Mouse (Mus musculus) thymus, postnatal 0 days (tissue): ENCODE results near the gene Ift172. TPM values are rescaled to one million over a fixed set of nuclear protein-coding genes. Genes with fewer than 3 reads are reported as not detected.

Experiments
- DNase-seq: peaks from one replicate; pipeline ENCODE4 v3.0.0-alpha.2; 2015; ENCODE audit warnings: low spot score
- polyA plus RNA-seq: library from polyadenylated mRNA; unstranded; fragments of >200 nt; fragmentation: Nextera tagmentation; extraction: Ambion mirVana; gene quantifications from 2 replicates; pipeline ENCODE4 v1.2.1, GENCODE M21; 2015

The Ift172 gene
- polyA plus RNA-seq, 1 experiment from 2014 or later: 10.6 TPM

DNA sequence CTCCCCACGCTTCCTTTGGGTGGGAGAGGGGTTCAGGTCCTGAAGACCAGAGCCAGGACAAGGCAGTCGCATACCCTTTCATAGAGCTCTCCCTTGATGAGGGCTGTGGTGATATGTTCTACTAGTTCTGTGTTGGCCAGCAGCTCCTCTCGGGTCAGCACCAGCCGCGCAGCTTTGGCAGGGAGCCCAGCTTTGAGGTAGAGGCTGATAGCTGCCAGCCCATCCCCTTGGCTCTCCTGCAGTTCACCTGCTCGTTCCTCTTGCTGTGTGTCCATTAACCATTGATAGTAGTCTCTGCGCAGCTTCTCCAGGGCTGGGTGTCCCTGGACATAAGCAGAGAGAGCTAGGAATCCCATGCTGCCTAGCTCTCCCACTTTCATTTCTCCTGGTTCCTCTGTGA, 24.8 kb downstream of the Ift172 start:
- DNase-seq: no peak

DNA sequence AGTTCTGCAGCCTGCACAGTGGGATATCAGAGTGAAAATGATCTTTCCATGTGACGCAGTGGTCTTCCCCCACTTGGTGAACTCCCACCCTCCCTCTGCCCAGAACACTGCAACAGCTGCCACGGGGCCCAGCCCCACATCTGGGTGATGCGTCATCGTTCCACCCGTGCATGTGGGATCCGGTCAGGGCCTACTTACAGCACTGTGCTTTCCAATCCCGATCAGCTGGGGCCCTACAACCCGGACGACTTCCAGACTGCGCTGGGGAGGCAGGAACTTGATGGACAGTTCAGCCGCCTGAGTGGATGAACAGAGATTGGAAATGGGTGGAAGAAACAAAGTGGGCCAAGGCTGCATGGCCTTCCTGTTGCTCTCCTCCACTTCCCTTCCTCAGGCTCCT, 33.3 kb downstream of the Ift172 start:
- DNase-seq: no peak

DNA sequence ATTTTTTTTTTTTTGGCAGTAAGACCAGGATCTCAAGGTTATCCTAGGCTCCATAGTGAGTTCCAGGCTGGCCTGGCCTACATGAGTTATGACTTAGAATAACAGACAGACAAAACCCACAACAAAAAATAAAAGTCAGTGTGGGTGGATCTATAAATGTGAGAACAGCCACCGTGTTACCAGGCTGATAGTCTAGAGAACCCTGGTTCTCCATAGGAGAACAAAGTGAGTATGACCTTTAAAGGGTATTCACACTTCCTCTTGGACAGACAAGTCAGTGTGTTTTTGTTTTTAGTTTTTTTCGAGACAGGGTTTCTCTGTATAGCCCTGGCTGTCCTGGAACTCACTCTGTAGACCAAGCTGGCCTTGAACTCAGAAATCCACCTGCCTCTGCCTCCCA, 34.9 kb downstream of the Ift172 start:
- DNase-seq: no peak

DNA sequence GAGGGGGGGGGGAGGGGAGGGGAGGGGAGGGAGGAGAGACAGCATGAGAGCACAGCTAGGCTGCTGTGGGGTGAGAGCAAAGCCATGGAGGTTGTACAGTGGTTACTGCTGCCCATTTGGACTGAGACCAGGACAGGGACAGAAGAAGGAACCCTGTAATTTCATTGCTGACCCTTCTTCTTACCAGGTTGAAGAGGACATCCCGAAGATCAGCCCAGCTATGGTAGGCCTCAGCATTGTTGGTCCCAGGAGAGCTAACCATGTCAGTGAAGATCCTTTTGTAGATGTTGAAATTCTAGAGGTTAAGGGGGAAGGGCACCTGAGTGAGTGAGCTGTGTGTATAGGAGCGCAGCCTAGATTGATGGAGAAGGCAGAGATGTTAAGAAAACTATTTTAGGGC, 35.5 kb downstream of the Ift172 start:
- DNase-seq: no peak

DNA sequence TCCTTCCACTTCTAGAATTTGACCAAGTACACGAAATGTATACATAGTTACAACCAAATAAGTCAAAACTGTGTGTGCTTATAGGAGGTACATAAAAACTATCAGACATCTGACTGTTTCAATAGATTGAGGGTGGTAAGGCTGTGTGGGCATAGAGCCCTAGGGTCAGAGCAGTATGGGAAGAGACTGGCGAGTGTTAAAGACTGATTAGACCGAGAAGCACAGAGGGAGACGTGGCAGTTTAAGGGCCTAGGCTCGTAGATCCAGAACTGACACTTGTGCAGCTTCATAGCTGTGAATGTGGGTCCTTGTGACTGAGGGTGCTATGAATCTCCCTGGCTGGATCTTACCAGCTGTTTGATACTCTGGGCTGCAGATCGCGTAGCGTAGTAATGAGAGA, 36.0 kb downstream of the Ift172 start:
- no peak for DNase-seq

DNA sequence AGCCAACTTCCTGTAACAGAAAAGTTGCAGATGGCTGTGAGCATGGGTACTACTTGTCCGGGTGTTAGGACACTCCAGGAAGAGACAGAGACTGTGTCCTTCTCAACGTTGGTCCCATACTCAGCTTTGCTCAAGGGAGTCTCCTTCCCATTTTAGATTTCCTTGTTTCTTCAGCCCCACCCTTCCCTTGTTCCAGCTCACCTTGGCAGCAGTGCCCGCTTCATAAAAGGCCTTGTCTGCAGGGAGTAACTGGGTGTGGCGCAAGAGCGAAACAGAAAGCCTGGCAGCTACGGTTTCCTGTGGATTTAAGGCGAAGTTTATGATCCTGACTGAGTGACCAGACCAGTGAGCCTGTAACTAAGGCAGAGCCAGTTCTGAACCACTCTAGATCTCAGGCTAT, 36.5 kb downstream of the Ift172 start:
- no peak for DNase-seq

DNA sequence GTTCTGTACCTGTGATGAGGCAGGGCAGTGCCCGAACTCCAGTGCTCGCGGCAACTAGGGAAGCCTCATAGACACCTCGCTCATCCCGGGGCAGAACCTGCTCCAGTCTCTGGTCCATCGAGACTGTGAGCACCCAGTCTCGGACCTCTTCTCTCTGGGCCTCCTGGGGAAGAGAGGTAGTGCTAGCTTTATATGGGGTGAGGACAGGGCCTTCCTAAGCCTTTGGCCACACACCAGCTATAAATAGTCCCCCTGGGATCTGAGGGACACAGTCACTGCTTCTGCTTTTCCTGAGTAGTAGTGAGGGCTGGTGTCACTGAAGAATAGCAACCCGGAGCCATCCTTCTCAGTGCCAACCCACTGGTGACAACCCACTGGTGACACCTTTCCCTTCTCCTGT, 37.1 kb downstream of the Ift172 start:
- no peak for DNase-seq

DNA sequence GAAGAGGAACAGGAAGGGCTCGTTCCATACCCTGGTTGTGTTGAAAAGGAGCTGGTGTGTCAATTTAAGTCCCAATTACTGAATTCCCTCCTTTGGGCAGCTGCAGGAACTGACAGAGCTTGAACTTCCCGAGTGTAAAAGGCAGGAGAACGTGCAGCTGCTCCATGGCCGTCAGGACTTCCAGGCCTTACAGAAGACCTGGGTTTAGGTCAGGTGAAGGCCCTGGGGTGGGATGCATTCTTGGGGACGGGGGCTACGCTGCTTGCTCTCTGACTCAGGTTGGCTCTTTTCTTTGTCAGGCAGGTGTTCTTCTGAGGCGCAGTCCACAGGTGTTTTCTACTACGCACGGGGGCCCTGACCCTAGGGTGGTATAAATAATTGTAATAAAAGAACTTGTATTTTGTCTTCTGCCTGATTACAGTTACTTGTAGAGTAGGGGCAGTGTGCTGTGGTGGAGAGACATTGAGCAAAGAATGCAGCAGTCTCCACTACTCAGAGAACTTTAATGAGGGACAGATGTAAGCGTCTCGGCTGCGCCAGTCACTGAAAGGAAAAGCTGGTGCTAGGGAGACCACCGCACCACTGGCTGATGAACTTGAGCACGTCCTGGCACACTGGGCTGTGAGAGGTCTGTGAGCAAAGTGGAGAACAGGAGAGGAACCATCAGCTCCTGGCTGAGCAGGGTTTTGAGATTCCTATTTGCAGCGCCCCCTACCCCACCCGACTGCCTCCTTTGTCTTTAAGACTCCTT, 37.9 kb downstream of the Ift172 start:
- DNase-seq: no peak

DNA sequence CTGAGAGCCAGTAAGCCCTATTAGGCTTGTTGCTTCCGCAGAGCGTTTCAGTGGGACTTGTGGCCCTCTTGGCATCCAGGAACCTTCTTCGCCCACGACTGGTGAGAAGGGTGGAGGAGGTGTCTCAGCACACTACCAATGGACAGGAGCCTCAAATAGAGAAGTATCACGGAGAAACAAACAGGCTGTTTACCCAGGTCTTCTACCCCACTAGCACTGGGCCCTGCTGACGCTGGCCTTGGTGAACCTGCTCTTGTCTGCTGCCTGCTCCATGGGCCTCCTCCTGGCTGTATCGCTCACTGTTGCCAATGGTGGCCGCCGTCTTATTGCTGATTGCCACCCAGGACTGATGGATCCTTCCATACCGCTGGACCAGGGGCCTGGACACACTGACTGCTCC, 38.8 kb downstream of the Ift172 start:
- no peak for DNase-seq

DNA sequence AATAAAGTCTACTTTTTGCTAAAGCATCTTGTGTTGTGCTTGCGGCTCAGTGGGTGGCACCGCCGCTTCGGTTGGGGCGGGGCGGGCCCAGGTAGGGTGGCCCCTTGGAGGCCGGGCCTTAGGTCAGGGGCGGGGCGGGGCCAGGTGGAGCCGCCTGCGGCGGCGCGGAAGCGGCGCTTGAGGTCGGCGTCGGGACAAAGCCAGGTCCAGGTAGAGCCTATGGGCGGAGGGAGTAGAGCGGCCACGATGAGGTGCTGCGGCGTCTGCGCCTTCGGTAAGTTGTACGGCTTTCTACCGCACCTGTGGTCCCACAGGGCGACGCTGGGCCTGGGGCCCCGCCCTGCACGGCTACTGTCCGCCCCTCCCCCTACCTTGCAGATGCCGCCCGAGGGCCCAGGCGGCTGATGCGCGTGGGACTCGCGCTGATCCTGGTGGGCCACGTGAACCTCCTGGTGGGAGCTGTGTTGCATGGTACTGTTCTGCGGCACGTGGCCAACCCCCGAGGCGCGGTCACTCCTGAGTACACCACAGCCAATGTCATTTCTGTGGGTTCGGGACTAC, 39.3 kb downstream of the Ift172 start, which contains the start of gene Krtcap3:
Krtcap3 (plus strand) TSS at position 151 of the 561 bp plus-strand sequence.
- peak; percentile 39 for DNase-seq

DNA sequence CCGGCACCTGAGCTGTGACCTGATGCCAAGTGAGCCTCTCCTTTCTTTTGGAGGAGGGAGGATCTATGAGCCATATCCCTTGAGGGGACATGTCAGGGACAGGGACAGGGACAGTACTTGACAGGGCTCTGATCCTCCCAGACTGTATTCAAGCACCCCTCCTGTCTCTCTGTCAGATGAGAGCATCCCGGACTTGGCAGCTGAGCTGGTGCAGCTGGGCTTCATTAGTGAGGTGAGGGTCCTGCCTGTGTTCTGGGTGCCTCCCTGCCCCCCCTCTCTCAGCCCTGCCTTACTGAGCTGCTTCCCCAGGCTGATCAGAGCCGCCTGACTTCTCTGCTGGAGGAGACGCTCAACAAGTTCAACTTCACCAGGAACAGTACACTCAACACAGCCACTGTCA, 40.2 kb downstream of the Ift172 start:
- no peak for DNase-seq

DNA sequence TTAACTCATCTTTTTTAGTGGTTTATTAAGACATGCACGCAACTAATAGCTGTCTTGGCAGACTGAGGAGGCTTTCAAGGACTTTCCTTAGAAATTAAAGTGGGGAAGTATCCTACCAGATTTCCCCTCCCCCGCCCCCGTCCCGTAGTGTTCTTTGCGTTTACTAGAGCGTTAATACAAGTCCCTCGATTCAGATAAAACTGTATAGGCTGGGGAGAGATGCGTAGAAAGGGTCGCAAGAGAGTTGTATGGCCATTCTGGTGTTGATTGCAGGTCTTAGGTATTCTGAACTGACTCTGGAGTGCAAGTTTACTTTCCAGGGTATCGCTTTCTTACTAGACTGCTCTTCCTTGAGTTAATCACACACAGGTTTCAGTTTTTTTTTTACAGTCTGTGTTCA, 48.7 kb downstream of the Ift172 start:
- no peak for DNase-seq

DNA sequence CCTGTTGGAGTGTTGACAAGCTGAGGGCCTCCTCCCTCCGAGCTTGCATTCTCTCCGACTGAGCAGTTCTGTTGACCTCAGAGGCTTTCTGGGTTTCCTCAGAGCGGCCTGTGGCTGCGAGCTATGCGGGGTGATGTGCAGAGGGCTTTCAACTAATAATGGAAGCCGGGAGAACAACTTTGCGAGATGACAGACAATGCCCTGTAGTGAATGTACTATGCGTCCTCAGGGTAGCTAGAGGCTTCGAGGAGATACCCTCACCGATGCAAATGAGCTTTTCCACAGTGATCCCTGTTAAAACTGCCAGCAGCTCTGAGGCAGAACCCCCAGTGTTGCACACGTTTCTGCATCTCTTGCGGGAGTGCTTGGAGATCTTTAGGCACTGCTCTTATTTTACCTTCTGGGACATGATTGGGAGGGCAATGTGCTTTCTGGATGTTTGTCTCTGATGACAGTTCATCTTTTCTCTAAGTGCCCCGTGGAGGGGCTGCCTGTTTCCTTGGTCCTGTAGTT, 49.3 kb downstream of the Ift172 start:
- no peak for DNase-seq

DNA sequence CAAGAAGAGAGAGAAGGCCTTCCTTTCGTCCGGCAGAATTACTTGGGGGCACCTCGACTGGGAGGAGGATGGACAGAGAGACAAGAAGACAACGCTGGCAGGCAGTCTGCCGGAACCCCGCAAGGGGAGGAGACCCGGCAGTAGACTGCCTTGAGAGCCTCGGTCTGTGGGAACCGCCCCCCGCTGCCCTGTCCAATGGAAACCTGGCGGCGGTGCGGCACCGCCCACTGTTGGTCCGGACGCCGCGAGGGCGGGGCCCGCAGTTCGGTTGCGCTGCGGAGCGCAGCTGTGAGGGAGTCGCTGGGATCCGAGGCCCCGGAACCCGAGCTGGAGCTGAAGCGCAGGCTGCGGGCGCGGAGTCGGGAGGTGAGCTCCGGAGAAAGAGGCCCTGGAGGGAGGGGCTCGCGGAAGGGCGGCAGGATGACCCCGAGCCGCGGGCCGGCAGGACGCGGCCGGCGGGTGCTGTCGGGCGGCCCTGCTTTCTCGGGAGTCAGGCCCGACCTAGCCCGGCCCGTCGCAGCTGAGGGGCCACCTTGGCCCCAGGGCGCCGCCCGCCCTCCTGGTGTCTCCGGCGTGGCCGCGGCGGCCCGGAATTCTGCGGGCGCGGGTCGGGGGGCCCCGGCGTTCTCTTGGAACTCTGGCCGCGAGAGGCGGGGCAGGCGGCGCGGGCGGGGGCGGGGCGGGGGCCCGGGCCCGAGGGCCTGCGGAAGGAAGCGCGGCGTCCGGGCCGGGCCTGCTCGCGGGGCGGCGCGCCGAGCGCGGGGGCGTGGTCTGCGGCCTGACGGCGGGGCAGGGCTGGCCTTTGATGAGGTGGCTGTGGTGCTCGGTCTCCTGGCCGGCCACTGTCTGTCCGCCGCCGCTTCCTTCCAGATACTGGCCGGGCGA, 50.0 kb downstream of the Ift172 start, which contains the start of the genes Nrbp1 and Gm9970:
Nrbp1 (plus strand) TSS at position 228 of the 885 bp plus-strand sequence.
Gm9970 (minus strand) TSS at position 596 of the 885 bp plus-strand sequence.
- peak; percentile 97 for DNase-seq

DNA sequence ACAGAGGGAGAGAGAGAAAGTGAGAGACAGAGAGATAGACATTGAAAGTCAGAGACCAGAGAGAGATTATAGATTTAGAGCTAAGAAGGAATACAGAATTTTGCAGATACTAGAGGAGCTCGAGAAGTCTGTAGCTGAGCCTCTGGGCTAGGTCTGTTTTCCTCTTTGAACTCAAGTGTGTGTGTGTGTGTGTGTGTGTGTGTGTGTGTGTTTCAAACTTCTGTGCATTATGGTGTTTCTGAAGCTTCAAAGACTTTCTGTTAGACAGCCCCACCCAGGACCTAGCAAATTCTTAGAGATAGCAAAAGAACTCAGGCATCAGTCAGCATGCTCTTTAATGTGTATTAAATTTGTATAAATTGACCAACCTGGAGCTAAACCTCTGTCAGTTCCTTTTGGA, 64.3 kb downstream of the Ift172 start:
- no peak for DNase-seq

DNA sequence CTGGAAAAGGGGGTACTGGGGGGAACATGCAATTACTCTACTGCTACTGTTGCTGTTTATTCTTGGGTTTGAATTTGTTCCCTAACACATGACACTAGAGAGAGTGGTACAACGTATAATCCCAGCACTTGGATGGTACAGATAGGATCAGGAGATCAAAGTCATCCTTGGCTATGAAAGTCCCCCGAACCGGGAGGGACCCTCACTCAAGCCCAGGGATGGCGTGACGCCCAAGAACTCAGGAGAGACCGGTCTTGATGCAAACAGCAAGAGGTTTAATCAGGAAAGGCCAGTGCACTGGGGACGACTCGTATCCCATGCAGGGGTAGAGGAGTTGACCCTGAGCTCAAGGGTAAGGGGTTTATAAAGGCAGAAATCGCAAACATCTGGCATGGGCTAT, 68.2 kb downstream of the Ift172 start:
- DNase-seq: no peak

DNA sequence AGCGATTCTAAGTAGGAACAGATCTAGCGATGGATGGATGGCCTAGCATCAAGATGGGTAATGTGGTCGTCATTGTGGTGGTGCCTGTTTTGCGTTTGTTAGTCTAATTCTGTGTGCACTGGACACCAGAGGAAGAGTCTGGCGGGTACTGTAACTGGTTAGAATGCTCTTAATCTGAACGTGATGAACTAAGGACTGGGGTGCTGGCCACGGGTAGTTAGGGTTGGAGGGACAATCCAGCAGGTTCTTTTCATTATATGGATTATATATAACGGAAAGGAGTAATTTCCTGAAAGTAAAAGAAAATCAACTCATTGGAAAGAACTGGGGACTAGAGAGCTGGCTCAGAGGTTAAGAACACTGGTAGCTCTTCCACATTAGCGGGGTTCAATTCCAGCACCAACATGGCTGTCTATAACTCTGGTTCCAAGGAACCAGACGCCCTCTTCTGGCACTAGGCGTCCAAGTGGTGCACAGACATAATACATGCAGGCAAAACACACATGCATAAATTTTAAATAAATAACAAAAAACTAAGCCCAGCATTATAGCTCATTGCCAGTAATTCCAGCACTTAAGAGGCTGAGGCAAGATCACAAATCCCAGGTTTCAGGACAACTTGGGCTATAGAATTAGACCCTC, 69.5 kb downstream of the Ift172 start:
- DNase-seq: peak; percentile 56

DNA sequence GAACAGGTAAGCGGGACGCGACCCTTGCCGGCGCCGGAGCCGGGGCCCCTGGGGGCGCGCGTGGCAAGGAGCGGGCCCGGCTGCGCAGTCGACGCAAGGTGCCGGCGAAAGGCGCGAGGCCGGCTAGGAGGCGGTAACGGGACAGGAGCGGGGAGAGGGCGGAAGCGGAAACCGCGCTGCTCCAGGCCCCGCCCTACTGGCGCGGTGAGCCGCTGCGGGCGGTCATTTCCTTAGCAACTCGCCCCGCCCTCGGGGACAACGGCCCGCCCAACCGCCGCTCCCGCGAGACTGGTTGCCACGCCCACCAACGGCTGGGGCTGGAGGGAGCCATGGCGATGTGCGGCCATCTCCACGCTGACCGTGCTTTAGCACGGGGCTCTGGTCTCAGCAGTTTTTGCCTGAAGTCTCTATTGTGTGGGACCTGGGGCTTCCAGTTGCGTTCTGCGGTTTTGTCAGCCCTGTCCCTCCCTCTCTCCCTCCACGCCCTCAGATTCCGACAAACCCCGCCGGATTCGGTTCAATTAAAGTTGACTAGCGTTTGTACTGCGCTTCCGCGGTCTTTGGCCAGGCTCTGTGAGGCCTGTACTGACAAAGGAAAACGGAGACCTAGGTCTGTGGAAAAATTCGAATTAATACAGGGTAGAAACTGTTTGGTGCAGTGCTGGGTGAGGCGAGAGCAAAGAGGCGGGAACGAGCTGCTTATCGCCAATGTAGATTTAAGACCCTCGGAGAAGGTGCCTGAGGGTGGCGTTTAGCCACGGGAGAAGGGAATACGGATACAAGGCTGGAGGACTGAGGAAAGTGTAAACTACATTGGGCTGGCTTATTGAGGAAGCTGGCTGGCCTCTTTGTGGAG, 70.2 kb downstream of the Ift172 start, which contains the start of gene Ppm1g:
Ppm1g (minus strand) TSS at position 240 of the 856 bp plus-strand sequence.
- DNase-seq: peak; percentile 96

DNA sequence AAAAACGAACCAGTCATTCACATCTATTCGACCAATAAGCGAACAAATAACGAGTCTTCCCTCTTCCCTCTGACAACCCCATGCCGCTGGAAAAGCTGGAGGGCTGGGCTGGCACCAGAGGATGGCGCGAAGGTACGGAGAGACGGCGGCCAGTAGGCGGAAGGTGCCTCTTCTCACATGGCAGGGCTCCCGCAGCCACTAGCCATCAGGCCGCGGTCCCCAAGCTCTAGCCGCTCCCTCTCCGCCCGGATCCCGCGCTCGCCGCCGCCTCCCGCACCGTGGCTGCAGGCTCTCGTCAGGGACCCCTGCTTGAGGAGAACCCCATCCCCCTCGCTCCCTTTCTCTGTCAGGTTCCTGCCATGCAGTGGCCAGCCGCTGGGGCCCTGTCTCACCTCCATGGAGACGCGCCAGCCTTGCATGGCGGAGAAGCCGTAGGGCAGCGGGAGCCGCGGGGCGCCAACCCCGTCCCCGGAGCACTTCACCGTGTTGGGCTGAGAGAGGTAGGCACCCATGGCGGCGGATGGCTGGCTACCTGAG, 70.9 kb downstream of the Ift172 start:
- DNase-seq: no peak

DNA sequence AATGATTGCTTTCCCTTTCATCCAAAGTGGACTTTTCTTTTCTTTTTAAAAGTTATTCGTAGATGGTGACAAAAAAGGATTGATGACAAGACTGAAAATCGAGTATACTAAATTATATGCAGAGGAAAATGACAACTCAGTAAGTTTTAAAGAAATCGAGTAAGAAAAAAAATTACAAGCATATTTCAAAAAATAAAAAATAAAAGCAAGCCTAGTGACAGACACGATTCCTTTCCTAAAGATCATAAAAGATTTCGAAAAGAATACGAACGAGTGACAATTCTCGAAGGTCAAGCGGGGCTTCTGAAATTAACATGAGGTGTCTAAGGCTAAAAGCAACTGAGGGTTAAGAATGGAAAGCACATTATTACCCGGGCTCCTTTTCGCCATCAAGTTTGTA, 71.4 kb downstream of the Ift172 start:
- DNase-seq: no peak
